Mouse (Mus musculus): ENCODE measurements at regions not wholly inside any gene's neighbourhood (a gene's known extent, or its start where the extent isn't known, plus 50 kb on each side); places are given as distances from the start of the nearest gene placed in this dataset.
A peak's percentile ranks its signal among the peaks of the same experiment; 100 is the strongest.

DNA sequence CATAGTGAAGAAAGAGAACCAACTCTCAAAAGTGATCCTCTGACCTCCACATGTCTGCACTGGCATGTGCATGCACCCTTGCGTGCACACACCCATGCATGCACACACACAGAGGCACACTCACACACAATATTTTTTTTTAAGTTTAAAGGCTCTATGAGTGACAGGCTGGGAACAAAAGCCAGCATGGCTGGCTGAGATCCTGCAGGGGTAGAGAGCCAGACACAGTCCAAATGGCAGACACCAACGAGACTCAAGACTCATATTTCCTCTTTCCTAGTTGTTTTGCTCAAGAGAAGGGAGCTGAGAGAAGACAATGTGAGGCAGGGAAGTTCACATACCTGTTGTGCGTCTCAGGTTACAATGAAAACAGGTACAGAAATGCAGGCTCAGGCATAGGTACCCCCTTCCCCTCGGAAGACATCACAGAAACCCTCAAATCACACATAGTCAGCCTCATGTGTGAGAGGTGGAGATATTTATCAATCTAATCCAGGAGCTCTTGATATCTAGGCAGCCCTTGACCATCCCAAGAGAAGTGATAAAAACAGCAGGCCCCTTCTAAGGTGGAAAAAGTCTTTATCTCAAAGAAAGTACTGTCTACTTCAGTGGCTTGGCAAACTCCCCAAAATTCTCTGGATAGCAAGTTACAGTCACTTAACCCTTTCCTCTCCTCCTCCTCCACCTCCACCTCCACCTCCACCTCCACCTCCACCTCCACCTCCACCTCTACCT is 101.4 kb upstream of the Cd180 start:
- H3K4me1 ChIP-seq (ENCODE audit: control insufficient read depth, insufficient read depth, low read length), result peaks cover 6% of the 10 kb centered on the region
- no peak overlapping the region for H3K27ac ChIP-seq (ENCODE audit: low read depth, low read length)
- no peaks in the 10 kb centered on the region for H3K9me3 ChIP-seq (replicated peaks; ENCODE audit: control insufficient read depth, low read length)
- no peak overlapping the region for H3K4me2 ChIP-seq
- H3K27me3 ChIP-seq (ENCODE audit: control insufficient read depth, insufficient read depth, low read length), result no peaks in the 10 kb centered on the region
- H3K9ac ChIP-seq (ENCODE audit: low read depth, low read length), result no peak overlapping the region
- no peaks in the 10 kb centered on the region for H3K36me3 ChIP-seq (ENCODE audit: control insufficient read depth, insufficient read depth, low read length)
- no peak for ATAC-seq (replicated peaks; ENCODE audit: insufficient number of reproducible peaks, low FRiP score, low TSS enrichment)
- WGBS (ENCODE audit: insufficient replicate concordance), result 63% methylated on average over 4 of the region's 4 CpGs
- H3K4me3 ChIP-seq (ENCODE audit: low read depth, low read length), result no peak overlapping the region

DNA sequence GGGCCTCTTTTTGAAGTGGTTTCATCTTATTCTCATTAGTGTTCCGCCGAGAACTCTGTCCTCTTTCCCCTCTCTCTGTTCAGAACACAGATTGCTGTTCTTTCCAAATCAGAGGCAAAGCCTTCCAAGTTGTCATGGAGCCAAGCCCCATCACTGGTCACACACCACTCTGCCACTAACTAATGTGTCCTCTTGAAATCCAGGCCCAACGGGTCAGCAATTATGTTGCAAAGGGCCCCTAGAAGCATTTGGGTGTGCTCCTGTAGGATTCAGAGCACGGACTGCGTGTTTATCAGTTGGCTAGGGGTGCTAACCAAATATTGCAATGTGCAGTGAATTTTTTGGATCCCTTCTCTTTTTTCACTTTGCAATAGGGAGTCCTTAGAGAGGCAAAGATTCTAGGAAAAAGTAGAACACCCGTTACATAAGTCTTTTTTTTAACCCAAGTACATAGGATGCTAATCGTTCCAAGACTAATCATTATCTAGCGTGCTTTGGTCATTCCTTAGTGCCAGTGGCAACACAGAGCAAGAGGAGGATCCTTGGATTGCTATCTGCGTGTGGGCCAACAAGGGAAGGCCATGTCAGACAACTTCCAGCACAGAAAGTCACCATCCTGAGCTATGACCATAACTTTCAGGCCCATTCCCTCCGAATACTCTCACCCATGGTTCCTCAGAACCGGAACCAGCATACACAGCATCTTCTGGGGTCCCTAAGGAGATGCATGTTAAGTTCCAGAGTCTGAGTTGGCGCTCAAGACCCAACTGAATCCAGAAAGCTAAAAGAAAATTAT is 99.8 kb upstream of the Cd180 start:
- no peaks in the 10 kb centered on the region for H3K27me3 ChIP-seq (ENCODE audit: control insufficient read depth, insufficient read depth, low read length)
- no peak for ATAC-seq (replicated peaks; ENCODE audit: insufficient number of reproducible peaks, low FRiP score, low TSS enrichment)
- H3K4me1 ChIP-seq (ENCODE audit: control insufficient read depth, insufficient read depth, low read length), result peaks cover 6% of the 10 kb centered on the region
- H3K9me3 ChIP-seq (replicated peaks; ENCODE audit: control insufficient read depth, low read length), result no peaks in the 10 kb centered on the region
- no peak overlapping the region for H3K4me3 ChIP-seq (ENCODE audit: low read depth, low read length)
- H3K27ac ChIP-seq (ENCODE audit: low read depth, low read length), result no peak overlapping the region
- no peak overlapping the region for H3K4me2 ChIP-seq
- no peaks in the 10 kb centered on the region for H3K36me3 ChIP-seq (ENCODE audit: control insufficient read depth, insufficient read depth, low read length)
- WGBS (ENCODE audit: insufficient replicate concordance), result 88% methylated on average over 12 of the region's 12 CpGs
- H3K9ac ChIP-seq (ENCODE audit: low read depth, low read length), result no peak overlapping the region

DNA sequence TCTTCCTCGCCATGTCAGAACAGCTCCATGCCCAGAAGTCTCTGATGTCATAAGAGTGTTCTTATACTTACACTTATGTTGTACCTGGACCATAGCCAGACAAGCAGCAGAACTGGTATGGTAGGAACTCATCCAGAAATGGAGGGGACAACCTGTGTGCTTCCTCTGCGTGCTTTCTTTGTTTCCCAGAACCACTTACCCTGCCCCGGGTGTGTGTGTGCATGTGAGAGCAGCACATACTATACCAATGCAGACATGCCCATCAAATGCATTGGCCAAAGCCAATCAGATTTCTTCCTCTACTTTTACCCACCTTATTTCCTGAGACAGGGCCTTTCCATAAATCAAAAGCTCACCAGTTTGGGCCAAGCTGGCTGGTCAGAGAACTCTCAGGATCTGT is 99.2 kb upstream of the Cd180 start:
- Histone ChIP-seq H3K27ac (ENCODE audit: low read depth, low read length) (no peak overlapping the region), H3K4me2 (no peak overlapping the region), H3K4me1 (ENCODE audit: control insufficient read depth, insufficient read depth, low read length) (peaks cover 6% of the 10 kb centered on the region), H3K36me3 (ENCODE audit: control insufficient read depth, insufficient read depth, low read length) (no peaks in the 10 kb centered on the region), H3K27me3 (ENCODE audit: control insufficient read depth, insufficient read depth, low read length) (no peaks in the 10 kb centered on the region), H3K4me3 (ENCODE audit: low read depth, low read length) (no peak overlapping the region), H3K9ac (ENCODE audit: low read depth, low read length) (no peak overlapping the region), H3K9me3 (replicated peaks; ENCODE audit: control insufficient read depth, low read length) (no peaks in the 10 kb centered on the region)
- 84% methylated on average over 3 of the region's 3 CpGs for WGBS (ENCODE audit: insufficient replicate concordance)
- no peak for ATAC-seq (replicated peaks; ENCODE audit: insufficient number of reproducible peaks, low FRiP score, low TSS enrichment)

DNA sequence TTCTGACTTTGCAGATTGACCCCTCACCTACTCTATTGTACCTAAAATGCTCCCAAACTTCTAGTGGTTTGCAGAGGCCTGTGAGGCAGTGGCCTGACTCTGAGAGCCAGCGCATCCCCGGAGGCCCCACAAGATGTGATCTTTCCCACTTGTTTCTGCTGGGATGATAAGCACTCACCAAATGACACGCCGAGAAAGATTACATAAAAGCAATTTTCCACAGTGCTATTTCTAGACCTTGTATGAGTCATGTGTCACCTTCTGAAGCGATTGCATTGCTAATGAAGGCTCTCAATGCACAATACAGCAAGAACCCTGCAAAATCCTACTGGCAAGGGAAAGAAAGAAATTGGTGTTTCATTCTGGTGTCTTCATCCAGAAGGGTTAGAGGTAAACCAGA is 97.8 kb upstream of the Cd180 start:
- Histone ChIP-seq H3K27ac (ENCODE audit: low read depth, low read length) (no peak overlapping the region), H3K27me3 (ENCODE audit: control insufficient read depth, insufficient read depth, low read length) (no peaks in the 10 kb centered on the region), H3K9ac (ENCODE audit: low read depth, low read length) (no peak overlapping the region), H3K4me3 (ENCODE audit: low read depth, low read length) (no peak overlapping the region), H3K36me3 (ENCODE audit: control insufficient read depth, insufficient read depth, low read length) (no peaks in the 10 kb centered on the region), H3K4me1 (ENCODE audit: control insufficient read depth, insufficient read depth, low read length) (peaks cover 6% of the 10 kb centered on the region), H3K4me2 (no peak overlapping the region), H3K9me3 (replicated peaks; ENCODE audit: control insufficient read depth, low read length) (no peaks in the 10 kb centered on the region)
- no peak for ATAC-seq (replicated peaks; ENCODE audit: insufficient number of reproducible peaks, low FRiP score, low TSS enrichment)
- 23% methylated on average over 5 of the region's 5 CpGs for WGBS (ENCODE audit: insufficient replicate concordance)

DNA sequence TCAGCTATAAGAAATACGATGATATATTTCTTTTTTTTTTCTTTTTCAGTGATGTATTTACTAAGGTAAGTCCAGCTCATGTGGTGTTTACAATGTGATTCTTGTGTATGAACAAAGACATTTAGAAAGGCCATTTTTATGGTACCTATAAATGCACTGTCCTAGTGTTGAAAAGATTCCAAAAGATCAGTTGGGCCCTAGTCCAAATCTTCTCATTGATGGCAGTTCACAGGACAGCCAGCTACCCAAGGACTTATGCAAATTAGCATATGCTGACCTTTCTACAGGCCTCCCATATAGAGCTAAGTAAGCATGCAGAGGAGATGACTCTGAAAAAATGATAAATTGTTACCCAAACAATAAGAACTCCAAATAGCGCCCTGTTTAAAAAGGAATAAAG is 97.3 kb upstream of the Cd180 start:
- 80% methylated on average over 2 of the region's 2 CpGs for WGBS (ENCODE audit: insufficient replicate concordance)
- H3K27ac ChIP-seq (ENCODE audit: low read depth, low read length), result no peak overlapping the region

DNA sequence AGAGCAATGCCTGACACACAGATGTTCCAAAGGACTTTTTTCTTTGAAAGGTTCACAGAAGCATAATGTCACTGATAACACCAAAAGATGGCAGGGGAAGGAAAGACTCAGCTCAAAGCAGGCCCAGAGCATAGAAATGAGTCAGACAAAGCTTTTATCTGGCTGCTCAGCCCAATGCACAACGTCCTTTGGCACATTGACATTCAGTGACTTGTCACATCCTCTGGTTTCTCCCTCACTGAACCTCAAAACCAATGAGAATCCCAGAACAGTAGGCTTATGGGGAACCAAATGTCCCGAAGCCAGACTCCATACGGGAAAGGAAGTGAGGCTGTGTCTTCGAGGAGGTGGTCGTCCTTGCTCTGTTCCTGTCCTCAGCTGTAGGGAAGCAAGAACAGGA is 95.2 kb upstream of the Cd180 start:
- 58% methylated on average over 5 of the region's 5 CpGs for WGBS (ENCODE audit: insufficient replicate concordance)
- H3K4me2 ChIP-seq, result no peak overlapping the region
- H3K27ac ChIP-seq (ENCODE audit: low read depth, low read length), result no peak overlapping the region
- ATAC-seq (replicated peaks; ENCODE audit: insufficient number of reproducible peaks, low FRiP score, low TSS enrichment), result no peak
- no peaks in the 10 kb centered on the region for H3K36me3 ChIP-seq (ENCODE audit: control insufficient read depth, insufficient read depth, low read length)
- no peaks in the 10 kb centered on the region for H3K9me3 ChIP-seq (replicated peaks; ENCODE audit: control insufficient read depth, low read length)
- no peak overlapping the region for H3K9ac ChIP-seq (ENCODE audit: low read depth, low read length)
- peaks cover 6% of the 10 kb centered on the region for H3K4me1 ChIP-seq (ENCODE audit: control insufficient read depth, insufficient read depth, low read length)
- H3K4me3 ChIP-seq (ENCODE audit: low read depth, low read length), result no peak overlapping the region
- H3K27me3 ChIP-seq (ENCODE audit: control insufficient read depth, insufficient read depth, low read length), result no peaks in the 10 kb centered on the region

More for the DNA sequence above, 97.3 kb upstream of the Cd180 start:
- Histone ChIP-seq H3K9me3 (replicated peaks; ENCODE audit: control insufficient read depth, low read length) (no peaks in the 10 kb centered on the region), H3K4me2 (no peak overlapping the region), H3K27me3 (ENCODE audit: control insufficient read depth, insufficient read depth, low read length) (no peaks in the 10 kb centered on the region), H3K4me3 (ENCODE audit: low read depth, low read length) (no peak overlapping the region), H3K9ac (ENCODE audit: low read depth, low read length) (no peak overlapping the region), H3K36me3 (ENCODE audit: control insufficient read depth, insufficient read depth, low read length) (no peaks in the 10 kb centered on the region), H3K4me1 (ENCODE audit: control insufficient read depth, insufficient read depth, low read length) (peaks cover 6% of the 10 kb centered on the region)
- no peak for ATAC-seq (replicated peaks; ENCODE audit: insufficient number of reproducible peaks, low FRiP score, low TSS enrichment)

DNA sequence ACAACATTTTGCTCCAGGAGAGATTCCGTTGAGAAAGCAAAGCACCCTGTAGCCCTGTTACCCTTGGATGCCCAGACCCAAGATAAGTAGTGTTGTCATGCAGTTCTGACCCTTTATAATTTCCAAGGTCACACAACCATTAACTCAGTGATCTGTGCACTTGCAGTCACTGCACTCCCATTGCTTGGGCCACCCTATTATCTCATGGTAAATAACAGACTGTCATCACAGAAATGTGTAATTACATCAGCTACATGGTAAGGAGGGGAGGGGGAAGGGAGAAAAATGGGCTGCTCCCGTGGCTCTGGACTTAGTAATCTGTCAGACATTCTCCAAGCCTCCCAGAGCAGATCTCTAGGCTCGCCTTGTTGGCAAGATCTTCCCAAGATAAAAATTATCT is 93.8 kb upstream of the Cd180 start:
- Histone ChIP-seq H3K4me2 (no peak overlapping the region), H3K9ac (ENCODE audit: low read depth, low read length) (no peak overlapping the region), H3K4me1 (ENCODE audit: control insufficient read depth, insufficient read depth, low read length) (peaks cover 6% of the 10 kb centered on the region), H3K27me3 (ENCODE audit: control insufficient read depth, insufficient read depth, low read length) (no peaks in the 10 kb centered on the region), H3K4me3 (ENCODE audit: low read depth, low read length) (no peak overlapping the region), H3K36me3 (ENCODE audit: control insufficient read depth, insufficient read depth, low read length) (no peaks in the 10 kb centered on the region), H3K27ac (ENCODE audit: low read depth, low read length) (no peak overlapping the region), H3K9me3 (replicated peaks; ENCODE audit: control insufficient read depth, low read length) (no peaks in the 10 kb centered on the region)
- WGBS (ENCODE audit: insufficient replicate concordance), result 23% methylated on average over 3 of the region's 3 CpGs
- ATAC-seq (replicated peaks; ENCODE audit: insufficient number of reproducible peaks, low FRiP score, low TSS enrichment), result 0 out of 2 replicates have a peak, but pooled peaks have one; percentile 18

DNA sequence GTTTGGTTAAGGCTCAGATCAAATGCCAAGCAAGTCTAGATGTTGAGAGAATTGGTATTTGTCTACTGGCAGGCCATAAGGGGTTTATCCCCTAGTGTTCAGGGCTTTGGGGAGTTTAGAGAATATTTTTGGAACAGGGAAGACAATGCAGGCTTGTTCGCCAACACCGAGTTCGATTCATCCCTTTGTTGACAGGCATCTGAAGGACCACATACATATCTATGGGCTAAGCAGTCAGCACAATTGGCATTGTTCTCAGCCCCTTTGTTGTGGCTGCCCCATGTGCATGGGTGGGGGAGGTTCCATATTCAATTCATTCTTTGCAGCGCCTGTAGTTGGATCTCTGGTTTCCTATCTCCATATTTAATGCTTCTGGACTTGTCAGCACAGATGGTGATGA is 93.3 kb upstream of the Cd180 start:
- ATAC-seq (replicated peaks; ENCODE audit: insufficient number of reproducible peaks, low FRiP score, low TSS enrichment), result no peak
- Histone ChIP-seq H3K4me1 (ENCODE audit: control insufficient read depth, insufficient read depth, low read length) (peaks cover 6% of the 10 kb centered on the region), H3K4me2 (no peak overlapping the region), H3K36me3 (ENCODE audit: control insufficient read depth, insufficient read depth, low read length) (no peaks in the 10 kb centered on the region), H3K27ac (ENCODE audit: low read depth, low read length) (no peak overlapping the region), H3K9ac (ENCODE audit: low read depth, low read length) (no peak overlapping the region), H3K27me3 (ENCODE audit: control insufficient read depth, insufficient read depth, low read length) (no peaks in the 10 kb centered on the region), H3K4me3 (ENCODE audit: low read depth, low read length) (no peak overlapping the region), H3K9me3 (replicated peaks; ENCODE audit: control insufficient read depth, low read length) (no peaks in the 10 kb centered on the region)
- 44% methylated on average over 4 of the region's 4 CpGs for WGBS (ENCODE audit: insufficient replicate concordance)
